Mouse (Mus musculus): ENCODE measurements around the gene Golt1b. TPM values are rescaled to one million over a fixed set of nuclear protein-coding genes. Genes with fewer than 3 reads are reported as not detected.

The Golt1b gene
- polyA plus RNA-seq, 1 experiment from 2014 or later, result 56.6 TPM

DNA sequence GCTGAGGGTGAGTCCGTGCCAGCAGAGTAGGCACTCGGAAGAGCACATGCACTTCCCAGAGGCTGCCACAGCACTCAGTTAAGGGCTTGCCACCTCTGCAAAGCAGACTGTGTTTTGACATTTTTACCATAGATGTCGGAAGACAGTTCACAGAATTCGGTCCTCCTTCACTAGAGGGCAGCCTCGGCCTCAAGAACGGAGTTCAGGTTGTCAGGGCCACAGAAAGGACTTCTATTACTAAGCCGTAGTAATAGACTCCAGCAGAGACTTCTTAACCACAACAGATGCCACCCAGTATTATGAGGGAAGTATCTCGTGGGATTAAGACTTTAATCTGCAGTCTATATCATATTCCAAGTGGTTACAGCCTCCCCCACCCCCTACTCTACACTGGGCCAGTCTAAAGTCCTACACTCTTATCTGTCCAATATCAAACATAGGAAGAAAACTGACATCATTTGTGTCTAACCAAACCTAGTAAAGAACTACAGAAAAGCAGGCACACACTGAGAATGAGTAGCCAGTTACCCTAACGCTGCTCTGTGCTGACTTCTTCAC is 23.9 kb upstream of the Golt1b start:
- TF ChIP-seq CTCF (IDR thresholded peaks at IDR 0.05) (peak; percentile 53), EP300 (IDR thresholded peaks at IDR 0.05) (no peak)
- Histone ChIP-seq H3K4me2 (replicated peaks; ENCODE audit: low read depth, low read length) (no peak overlapping the region), H3K9ac (replicated peaks; ENCODE audit: low read depth) (no peak overlapping the region), H3K4me1 (ENCODE audit: insufficient read depth, low read depth, low read length) (no peaks in the 10 kb centered on the region), H3K27ac (ENCODE audit: low read length) (no peak overlapping the region), H3K9me3 (ENCODE audit: low read length) (no peaks in the 10 kb centered on the region), H3K36me3 (ENCODE audit: insufficient read depth, low read length) (peaks cover 17% of the 10 kb centered on the region; the same call in 1 of the 2 replicates), H3K4me3 (ENCODE audit: low read depth, low read length) (no peak overlapping the region), H3K27me3 (replicated peaks; ENCODE audit: insufficient read depth, low read length) (no peaks in the 10 kb centered on the region)
- DNase-seq (ENCODE audit: low spot score), result peak; percentile 17
- 65% methylated on average over 9 of the region's 9 CpGs for WGBS
- ATAC-seq, result peak; percentile 19; the same call in 1 of the 2 replicates

DNA sequence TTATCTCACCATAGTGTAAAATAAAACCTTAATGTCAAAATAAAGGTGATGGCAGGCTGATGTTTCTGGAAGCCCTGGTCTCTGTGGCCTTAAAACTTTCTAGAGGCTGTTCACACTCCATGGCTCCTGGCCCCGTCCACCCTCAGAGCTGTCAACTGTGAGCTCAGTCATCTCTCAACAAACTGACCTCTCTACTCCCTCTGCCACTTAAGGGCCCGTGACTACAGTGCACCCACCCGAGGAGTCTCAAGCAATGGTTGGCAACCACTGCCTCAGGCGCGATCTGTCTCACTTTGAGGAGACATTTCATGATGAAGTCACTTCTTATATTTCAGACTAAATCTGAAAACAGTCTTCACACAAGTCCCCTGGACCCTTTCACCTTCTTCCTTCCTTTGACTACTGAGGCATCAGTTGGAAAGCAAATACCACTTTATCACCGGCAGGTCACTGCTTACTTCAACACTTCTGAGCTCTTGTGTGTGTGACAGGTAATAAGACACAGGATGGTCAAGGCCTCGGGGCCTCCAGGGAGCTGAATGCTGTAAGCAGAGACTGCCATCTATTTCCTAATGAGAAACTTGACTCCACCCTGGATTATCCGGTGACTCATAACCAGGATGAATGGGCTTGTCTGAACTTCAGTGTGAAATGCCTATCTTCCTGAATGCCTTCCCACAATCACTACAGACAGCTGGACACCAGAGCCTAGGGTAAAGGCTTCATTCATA is 21.1 kb upstream of the Golt1b start:
- Histone ChIP-seq H3K9me3 (ENCODE audit: low read length) (no peaks in the 10 kb centered on the region), H3K27ac (ENCODE audit: low read length) (no peak overlapping the region), H3K9ac (replicated peaks; ENCODE audit: low read depth) (no peak overlapping the region), H3K27me3 (replicated peaks; ENCODE audit: insufficient read depth, low read length) (no peaks in the 10 kb centered on the region), H3K4me1 (ENCODE audit: insufficient read depth, low read depth, low read length) (no peaks in the 10 kb centered on the region), H3K4me3 (ENCODE audit: low read depth, low read length) (no peak overlapping the region), H3K4me2 (replicated peaks; ENCODE audit: low read depth, low read length) (no peak overlapping the region), H3K36me3 (ENCODE audit: insufficient read depth, low read length) (peaks cover 5% of the 10 kb centered on the region; the same call in 1 of the 2 replicates)
- 76% methylated on average over 8 of the region's 8 CpGs for WGBS
- no peak for DNase-seq (ENCODE audit: low spot score)
- no peak for TF ChIP-seq EP300 (IDR thresholded peaks at IDR 0.05)
- no peak for TF ChIP-seq CTCF (IDR thresholded peaks at IDR 0.05)
- ATAC-seq, result no peak

DNA sequence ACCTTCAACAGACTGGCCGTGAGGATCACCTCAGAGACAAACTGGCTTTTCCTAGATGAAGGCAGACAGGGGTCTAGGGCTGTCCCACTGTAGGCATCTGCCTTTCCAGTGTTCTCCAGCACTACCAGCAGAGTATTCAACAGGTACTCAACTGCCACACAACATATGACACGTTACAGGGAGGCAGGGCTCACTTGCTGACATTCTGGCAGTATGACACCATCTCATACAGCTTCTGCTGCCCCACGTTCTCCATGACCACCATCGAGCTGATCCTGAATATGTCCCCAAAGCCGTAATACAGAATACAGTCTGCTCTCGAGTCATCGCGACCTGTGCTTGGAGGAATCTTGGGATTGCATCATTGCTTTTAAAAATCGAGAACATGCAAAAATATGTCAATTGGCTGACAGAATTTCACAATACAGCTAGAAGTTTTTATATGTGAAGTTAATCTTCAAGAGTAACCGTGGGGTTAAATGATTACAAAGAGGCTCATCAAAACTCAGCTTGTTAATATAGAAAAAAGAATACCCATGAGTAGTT is 20.5 kb upstream of the Golt1b start:
- peaks cover 5% of the 10 kb centered on the region; the same call in 1 of the 2 replicates for H3K36me3 ChIP-seq (ENCODE audit: insufficient read depth, low read length)
- H3K27ac ChIP-seq (ENCODE audit: low read length), result no peak overlapping the region
- TF ChIP-seq EP300 (IDR thresholded peaks at IDR 0.05) (no peak), CTCF (IDR thresholded peaks at IDR 0.05) (no peak)
- 82% methylated on average over 10 of the region's 10 CpGs for WGBS
- no peak overlapping the region for H3K4me3 ChIP-seq (ENCODE audit: low read depth, low read length)
- no peaks in the 10 kb centered on the region for H3K27me3 ChIP-seq (replicated peaks; ENCODE audit: insufficient read depth, low read length)
- no peak for DNase-seq (ENCODE audit: low spot score)
- no peaks in the 10 kb centered on the region for H3K9me3 ChIP-seq (ENCODE audit: low read length)
- ATAC-seq, result no peak
- no peak overlapping the region for H3K9ac ChIP-seq (replicated peaks; ENCODE audit: low read depth)
- H3K4me1 ChIP-seq (ENCODE audit: insufficient read depth, low read depth, low read length), result no peaks in the 10 kb centered on the region
- H3K4me2 ChIP-seq (replicated peaks; ENCODE audit: low read depth, low read length), result no peak overlapping the region

DNA sequence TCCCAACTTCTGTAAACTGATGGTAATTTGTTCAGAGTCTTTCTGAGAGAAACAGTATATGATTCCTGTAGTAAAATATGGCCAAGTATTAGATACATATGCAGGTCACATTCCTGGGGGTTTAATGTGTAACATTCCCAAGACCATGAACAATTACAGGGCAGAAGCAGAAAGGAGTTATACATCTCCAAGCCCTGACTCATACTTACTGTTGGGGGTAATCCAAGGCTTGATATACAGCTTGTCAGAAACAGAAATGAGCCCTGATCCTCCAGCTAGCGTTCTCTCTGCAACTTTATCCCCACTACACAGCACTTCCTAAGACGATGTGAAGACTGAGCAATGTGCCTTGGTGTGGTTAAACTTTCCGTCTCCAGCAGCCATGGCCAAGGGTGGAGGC is 19.5 kb upstream of the Golt1b start:
- ATAC-seq, result no peak

DNA sequence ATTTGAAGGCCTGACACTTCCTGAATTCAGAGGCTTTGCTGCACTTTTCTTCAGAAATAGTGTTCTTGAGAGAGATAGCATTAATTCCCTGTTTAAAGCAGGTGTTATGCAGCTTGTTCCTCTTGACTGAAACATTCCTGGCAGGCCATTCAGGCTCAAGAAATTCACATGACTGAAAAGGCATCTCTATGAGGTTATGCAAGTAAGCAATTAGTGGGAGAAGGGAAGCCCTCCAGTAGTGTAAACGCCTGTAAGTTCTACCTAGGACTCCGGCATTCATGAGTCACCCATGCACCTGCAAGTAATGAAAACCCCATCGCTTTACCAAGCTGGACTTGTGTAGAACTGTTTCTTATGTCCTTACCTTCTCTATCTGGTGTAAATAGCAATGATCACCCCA is 17.5 kb upstream of the Golt1b start:
- Histone ChIP-seq H3K9me3 (ENCODE audit: low read length) (no peaks in the 10 kb centered on the region), H3K27ac (ENCODE audit: low read length) (no peak overlapping the region), H3K4me2 (replicated peaks; ENCODE audit: low read depth, low read length) (no peak overlapping the region), H3K9ac (replicated peaks; ENCODE audit: low read depth) (no peak overlapping the region), H3K27me3 (replicated peaks; ENCODE audit: insufficient read depth, low read length) (no peaks in the 10 kb centered on the region), H3K4me1 (ENCODE audit: insufficient read depth, low read depth, low read length) (no peaks in the 10 kb centered on the region), H3K4me3 (ENCODE audit: low read depth, low read length) (no peak overlapping the region), H3K36me3 (ENCODE audit: insufficient read depth, low read length) (peaks cover 9% of the 10 kb centered on the region; the same call in 1 of the 2 replicates)
- DNase-seq (ENCODE audit: low spot score) (peak; percentile 48), ATAC-seq (peak; percentile 64)
- 76% methylated on average over 3 of the region's 3 CpGs for WGBS
- TF ChIP-seq CTCF (IDR thresholded peaks at IDR 0.05), result no peak
- TF ChIP-seq EP300 (IDR thresholded peaks at IDR 0.05), result no peak

More for the DNA sequence above, 19.5 kb upstream of the Golt1b start:
- H3K27me3 ChIP-seq (replicated peaks; ENCODE audit: insufficient read depth, low read length), result no peaks in the 10 kb centered on the region
- no peak for TF ChIP-seq CTCF (IDR thresholded peaks at IDR 0.05)
- TF ChIP-seq EP300 (IDR thresholded peaks at IDR 0.05), result no peak
- no peaks in the 10 kb centered on the region for H3K4me1 ChIP-seq (ENCODE audit: insufficient read depth, low read depth, low read length)
- no peak overlapping the region for H3K4me2 ChIP-seq (replicated peaks; ENCODE audit: low read depth, low read length)
- H3K9me3 ChIP-seq (ENCODE audit: low read length), result no peaks in the 10 kb centered on the region
- peaks cover 4% of the 10 kb centered on the region; the same call in 1 of the 2 replicates for H3K36me3 ChIP-seq (ENCODE audit: insufficient read depth, low read length)
- no peak overlapping the region for H3K4me3 ChIP-seq (ENCODE audit: low read depth, low read length)
- no peak overlapping the region for H3K27ac ChIP-seq (ENCODE audit: low read length)
- WGBS, result 85% methylated on average over 3 of the region's 3 CpGs
- H3K9ac ChIP-seq (replicated peaks; ENCODE audit: low read depth), result no peak overlapping the region
- DNase-seq (ENCODE audit: low spot score), result no peak

DNA sequence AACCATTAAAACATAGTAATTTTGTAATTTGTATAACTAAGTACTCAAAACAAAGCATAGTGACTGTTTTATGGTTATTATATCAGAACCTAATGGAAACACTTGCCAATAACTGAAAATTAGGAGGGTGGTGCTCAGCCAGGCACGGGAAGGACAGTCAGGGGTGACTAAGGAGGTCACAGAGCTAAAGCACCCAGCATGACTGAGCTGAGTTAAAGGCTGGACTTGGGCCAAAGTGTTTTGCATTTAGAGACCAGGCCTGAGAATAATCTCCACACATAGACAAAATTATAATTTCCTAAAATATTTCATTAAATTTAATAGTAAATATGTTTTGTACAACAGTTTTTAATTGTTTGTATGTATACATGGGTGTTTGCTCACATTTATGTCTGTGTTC is 9.9 kb upstream of the Golt1b start:
- no peak overlapping the region for H3K4me2 ChIP-seq (replicated peaks; ENCODE audit: low read depth, low read length)
- no peak overlapping the region for H3K27ac ChIP-seq (ENCODE audit: low read length)
- H3K9ac ChIP-seq (replicated peaks; ENCODE audit: low read depth), result no peak overlapping the region
- no peaks in the 10 kb centered on the region for H3K27me3 ChIP-seq (replicated peaks; ENCODE audit: insufficient read depth, low read length)
- no peak for TF ChIP-seq CTCF (IDR thresholded peaks at IDR 0.05)
- no peak for TF ChIP-seq EP300 (IDR thresholded peaks at IDR 0.05)
- no peaks in the 10 kb centered on the region for H3K9me3 ChIP-seq (ENCODE audit: low read length)
- H3K4me3 ChIP-seq (ENCODE audit: low read depth, low read length), result no peak overlapping the region
- ATAC-seq (no peak), DNase-seq (ENCODE audit: low spot score) (no peak)
- H3K36me3 ChIP-seq (ENCODE audit: insufficient read depth, low read length), result peaks cover 19% of the 10 kb centered on the region
- H3K4me1 ChIP-seq (ENCODE audit: insufficient read depth, low read depth, low read length), result no peaks in the 10 kb centered on the region
- 74% methylated on average over 1 of the region's 1 CpGs for WGBS
